Mouse (Mus musculus): Measurements from ENCODE around the gene Lmo7.
A peak's percentile ranks its signal among the peaks of the same experiment; 100 is the strongest.

Gene Lmo7

GRCm38 (mm10) chr14:101729237-101729971 is at the start of gene Lmo7, which contains the start of gene Gm9922:
TSS of gene Lmo7 (plus strand) at chr14:101729957.
TSS of gene Gm9922 (minus strand) at chr14:101729814.
- peak; percentile 99 for DNase-seq

GRCm38 (mm10) chr14:101687696-101688095 is 42.1 kb upstream of the Lmo7 start:
- no peak for DNase-seq

DNA sequence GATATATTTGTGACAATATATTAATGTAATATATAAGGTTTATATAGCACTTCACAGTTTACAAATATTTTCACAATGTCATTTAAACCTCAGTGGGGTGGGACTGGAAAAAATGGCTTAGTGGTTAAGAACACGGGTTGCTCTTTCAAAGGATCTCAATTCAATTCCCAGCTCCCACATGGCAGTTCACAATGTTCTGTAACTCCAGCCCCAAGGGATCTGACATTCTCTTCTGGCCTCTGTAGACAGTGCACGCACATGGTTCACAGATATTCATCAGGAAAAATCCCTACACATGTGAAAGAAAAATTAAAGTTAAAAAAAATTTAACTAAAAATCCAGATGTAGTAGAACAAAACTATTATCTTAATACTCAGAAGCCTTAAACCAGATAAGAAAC is 41.4 kb upstream of the Lmo7 start:
- DNase-seq = peak; percentile 95

DNA sequence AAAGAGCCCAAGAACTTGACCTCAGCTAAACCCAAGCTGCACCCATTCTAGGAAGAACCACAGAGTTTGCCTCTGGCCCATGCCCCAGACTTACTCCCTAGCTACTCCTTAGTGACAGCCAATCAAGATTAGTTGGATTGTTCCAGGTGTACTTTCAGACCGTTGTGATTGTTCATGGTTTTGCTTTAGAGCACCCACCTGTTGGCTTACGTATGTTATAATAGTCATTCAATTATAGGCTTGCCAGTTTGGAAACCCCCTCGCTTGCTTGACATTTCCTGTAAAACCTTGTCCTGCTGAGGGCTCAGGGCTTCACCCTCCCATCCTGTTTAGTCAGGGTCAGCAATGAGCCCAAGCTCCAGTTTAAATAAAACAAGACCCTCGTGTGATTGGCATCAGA is 25.3 kb upstream of the Lmo7 start:
- no peak for DNase-seq

DNA sequence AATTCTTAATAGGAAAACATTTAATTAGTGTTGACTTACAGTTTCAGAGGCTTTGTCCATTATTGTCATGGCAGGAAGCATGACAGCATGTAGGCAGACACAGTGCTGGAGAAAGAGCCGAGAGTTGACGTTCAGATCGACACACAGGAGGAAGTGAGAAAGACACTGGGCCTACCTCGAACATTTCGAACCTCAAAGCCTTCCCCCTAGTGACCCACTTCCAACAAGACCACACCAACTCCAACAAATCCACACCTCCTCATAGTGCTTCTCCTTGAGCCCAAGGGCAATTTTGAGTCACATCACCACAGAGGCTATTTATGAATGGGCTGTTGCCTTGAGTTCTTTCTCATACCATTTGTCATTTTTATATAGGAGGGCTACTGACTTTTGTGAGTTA is 22.7 kb upstream of the Lmo7 start:
- DNase-seq = no peak

- no peak for DNase-seq
These were observed 15.3 kb upstream of the Lmo7 start for GRCm38 (mm10) chr14:101714414-101714813.

DNA sequence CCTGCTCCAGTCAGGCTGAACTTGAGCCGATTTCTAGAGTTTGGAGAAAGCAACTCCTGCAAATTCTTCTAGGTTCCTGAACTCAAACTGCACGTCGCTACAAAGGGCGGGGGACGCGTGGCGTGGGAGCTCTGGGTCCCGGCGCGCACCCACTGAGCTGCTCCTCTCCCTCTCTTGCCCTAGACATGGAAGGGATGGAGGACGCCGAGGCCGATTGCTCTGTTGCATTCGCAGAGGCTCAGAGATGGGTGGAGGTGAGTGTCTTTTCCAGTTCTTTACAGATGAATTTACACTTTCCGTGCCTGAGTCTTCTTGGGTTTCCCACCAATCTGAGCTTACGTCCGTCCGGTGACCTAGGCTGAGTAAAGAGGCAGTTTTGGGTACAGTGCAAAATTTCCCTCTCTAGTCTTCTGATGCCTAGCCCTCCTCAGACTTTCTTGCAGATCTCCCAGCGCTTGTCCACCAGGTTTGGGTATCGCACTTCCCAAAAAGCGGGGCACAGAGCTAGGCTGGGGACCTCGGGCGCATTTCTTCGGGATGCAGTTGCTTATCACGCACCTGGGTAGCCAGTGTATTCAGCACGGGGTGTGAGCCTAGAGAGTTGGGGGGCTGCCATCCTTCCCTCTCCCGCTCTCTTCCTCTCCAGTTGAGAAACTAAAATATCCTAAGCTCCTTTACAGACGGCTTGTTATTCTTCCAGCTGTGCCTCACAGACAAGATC is 375 bp downstream of the Lmo7 start:
- DNase-seq = peak; percentile 82

- DNase-seq = no peak
These were observed 4.0 kb downstream of the Lmo7 start for GRCm38 (mm10) chr14:101733542-101734303.

GRCm38 (mm10) chr14:101737501-101737900 is 7.7 kb downstream of the Lmo7 start:
- no peak for DNase-seq

DNA sequence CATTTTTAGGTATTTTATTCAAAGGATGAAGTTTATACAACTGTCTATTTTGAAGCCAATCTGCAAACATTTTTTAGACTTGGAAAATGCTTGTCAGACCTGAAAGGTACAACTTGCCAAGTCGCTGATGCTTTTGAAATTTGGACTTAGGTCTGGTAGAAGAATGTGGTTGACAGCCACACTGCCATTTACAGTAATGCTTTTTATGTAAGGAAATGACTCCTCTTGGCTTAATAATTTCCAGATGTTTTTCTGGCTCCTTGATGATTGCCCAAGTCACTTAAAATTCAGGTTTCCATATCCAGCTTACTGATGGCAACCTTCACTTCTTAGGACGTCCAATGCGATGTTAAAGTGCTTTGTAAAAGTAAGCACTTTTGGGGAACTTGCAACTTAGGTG is 16.9 kb downstream of the Lmo7 start:
- DNase-seq = no peak

- no peak for DNase-seq
These were observed 18.1 kb downstream of the Lmo7 start for GRCm38 (mm10) chr14:101747811-101748210.

DNA sequence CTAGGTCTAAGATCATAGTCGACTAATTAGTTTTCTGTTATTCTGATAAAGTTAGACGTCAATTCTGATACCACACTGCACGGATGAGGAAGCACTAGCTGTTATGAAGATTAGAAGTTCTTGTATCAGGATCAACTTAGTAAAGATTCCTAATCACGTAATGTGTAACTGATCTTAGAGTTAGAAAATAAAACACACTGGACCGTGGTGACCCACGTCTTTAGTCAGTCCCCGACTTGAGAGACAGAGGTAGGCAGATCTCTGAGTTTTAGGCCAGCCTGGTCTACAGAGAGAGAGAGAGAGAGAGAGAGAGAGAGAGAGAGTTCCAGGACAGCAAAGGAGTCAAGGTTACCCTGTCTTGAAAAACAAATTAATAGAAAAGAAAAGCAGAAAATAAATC is 18.7 kb downstream of the Lmo7 start:
- no peak for DNase-seq

- no peak for DNase-seq
These were observed 21.2 kb downstream of the Lmo7 start for GRCm38 (mm10) chr14:101750910-101751309.

DNA sequence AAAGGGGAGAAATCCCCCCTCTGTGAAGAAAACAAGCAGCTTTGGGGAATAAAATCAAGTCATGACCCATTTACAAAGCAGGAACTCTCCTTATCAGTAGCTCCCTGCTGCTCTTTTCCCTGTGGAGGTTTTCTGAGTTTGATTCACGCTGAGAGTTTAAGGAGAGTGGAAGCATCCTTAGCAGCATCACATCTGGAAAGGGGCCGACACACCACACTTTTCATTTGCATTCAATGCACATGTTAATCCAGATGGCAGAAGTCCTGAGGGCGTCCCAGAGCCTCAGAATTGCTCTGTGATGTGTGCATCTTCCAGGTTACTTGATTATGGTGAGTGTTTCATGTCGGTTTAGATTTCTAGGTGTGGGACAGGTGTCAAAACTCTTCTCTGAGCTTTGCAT is 25.7 kb downstream of the Lmo7 start:
- no peak for DNase-seq

GRCm38 (mm10) chr14:101762267-101762666 is 32.5 kb downstream of the Lmo7 start:
- DNase-seq = no peak

- no peak for DNase-seq
These were observed 34.1 kb downstream of the Lmo7 start for GRCm38 (mm10) chr14:101763762-101764295.

DNA sequence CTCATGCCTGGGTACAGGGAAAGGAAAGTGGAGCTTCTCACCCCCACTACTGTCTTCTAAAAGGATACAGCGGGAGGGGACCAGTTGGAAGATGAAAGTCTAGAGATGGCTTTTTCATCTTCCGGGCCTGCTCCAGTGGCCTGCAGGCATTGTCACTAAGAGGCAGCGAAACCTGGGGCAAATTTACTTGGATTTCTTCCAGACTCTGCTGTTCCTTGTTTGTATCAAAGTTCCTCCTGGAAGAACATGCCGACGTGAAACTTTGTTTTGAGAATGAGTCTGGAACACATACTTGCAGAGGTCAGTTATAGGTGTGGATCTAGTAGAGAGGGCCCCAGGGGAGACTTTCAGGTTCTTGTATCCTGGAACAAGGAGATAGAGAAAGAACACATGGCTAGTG is 41.6 kb downstream of the Lmo7 start:
- DNase-seq = no peak

DNA sequence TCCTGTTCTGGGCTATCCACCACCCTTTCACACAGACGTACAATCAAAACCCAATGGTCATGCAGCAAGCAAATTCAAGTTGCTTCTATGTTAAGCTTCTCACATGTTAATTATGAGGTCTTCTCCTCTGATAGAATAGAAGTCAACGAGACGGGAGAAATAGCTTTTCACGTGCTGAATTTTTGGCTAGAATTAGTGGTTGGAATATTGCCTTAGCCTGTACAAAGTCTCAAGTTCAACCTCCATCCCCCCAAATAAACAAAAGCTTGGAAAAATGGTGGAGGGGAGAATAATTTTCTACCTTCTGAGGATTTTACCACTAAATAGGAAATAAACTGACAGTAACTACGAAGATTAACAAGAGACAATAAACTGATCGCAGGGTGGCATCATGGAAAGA is 42.0 kb downstream of the Lmo7 start:
- no peak for DNase-seq

DNA sequence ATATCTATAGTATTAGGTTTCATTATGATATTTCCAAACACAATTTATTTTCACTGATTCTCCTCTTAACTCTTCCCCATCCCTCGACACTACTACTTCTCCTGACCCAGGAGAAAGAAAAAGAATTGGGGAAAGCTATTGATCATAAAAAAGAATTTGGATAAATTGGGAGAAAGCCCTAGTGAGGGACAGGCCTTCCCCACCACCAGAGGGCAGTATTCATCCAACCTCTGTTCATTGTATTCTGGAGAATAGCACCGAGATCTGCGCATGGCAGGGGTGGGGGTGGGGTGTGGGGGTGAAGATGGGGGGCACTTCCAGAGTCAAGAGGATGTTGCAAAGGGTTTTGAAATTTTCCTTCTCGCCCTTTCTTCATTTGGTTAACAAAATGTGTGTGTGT is 44.9 kb downstream of the Lmo7 start:
- DNase-seq = no peak

DNA sequence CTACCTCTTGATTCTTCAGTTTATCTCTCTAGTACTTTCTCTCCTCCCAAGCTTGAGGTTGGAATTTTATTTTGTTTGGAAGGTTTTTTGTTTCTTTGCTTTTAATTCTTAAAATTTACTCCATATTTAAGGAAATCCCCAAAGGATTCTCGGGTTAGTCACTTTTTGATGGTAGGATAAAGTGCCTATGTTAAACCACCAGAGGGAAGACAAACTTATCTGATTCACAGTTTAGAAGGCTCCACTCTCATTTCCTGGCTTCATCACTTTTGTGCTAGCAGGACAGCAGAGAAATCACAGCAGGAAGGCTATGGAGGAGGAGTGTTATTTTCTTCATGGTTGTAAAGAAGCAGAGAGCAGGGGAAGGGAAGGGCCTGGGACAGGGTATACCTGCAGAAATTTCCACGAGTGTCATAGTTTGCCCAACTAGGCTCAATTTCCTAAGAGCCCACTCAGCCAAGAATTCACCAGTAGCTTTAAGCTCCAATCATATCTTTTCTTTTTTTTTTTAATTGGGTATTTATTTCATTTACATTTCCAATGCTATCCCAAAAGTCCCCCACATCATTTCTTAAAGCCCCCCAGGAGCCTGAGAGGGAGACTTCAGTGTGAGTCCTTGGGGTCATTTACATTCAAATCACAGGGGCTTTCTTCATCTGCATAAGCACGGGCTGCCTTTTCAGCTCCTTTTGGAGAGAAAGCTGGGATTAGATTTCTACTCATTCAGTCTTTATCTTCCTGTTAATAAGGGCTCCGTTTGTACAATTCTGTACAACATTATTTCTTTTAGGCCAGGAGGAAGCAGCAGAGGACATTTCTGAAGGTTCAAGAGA is 46.8 kb downstream of the Lmo7 start:
- DNase-seq = no peak

DNA sequence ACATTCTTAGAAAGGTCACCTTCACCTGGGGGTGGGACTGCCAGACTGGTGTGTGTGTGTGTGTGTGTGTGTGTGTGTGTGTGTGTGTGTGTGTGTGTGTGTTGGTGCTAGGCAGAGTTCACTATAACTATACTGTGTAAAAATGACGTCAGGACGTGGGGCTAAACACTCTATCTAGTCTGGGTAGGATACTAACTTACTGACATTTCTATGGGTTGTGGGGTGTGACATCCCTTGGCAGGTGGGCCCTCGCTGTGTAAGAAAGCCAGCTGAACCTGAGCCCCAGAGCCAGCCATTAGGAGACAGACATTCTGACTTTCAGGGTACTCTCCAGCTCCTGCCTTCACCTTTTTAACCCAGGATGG is 47.4 kb downstream of the Lmo7 start:
- no peak for DNase-seq

- no peak for DNase-seq
These were observed 48.7 kb downstream of the Lmo7 start for GRCm38 (mm10) chr14:101778426-101778825.

GRCm38 (mm10) chr14:101780016-101780415 is 50.3 kb downstream of the Lmo7 start:
- DNase-seq = no peak
